Mouse (Mus musculus): ENCODE measurements at regions not wholly inside any gene's neighbourhood (a gene's known extent, or its start where the extent isn't known, plus 50 kb on each side); places are given as distances from the start of the nearest gene placed in this dataset.

GRCm38 (mm10) chr6:123961321-123961720, 63.0 kb upstream of the Vmn2r26 start:
- no peak for TF ChIP-seq POLR2A (IDR thresholded peaks at IDR 0.05; ENCODE audit: low read depth, low read length)
- no peak for TF ChIP-seq CTCF (conservative IDR thresholded peaks at IDR 0.05; ENCODE audit: insufficient read depth, insufficient read length, low read depth, low read length)
